Mouse (Mus musculus): ENCODE measurements around the gene Tppp2. TPM values are rescaled to one million over a fixed set of nuclear protein-coding genes. Genes with fewer than 3 reads are reported as not detected.

Tppp2 gene
- total RNA-seq (2015; ENCODE audit: low replicate concordance) (not detected in 2 replicates), total RNA-seq (2017; ENCODE audit: low replicate concordance) (not detected in 2 replicates)

DNA sequence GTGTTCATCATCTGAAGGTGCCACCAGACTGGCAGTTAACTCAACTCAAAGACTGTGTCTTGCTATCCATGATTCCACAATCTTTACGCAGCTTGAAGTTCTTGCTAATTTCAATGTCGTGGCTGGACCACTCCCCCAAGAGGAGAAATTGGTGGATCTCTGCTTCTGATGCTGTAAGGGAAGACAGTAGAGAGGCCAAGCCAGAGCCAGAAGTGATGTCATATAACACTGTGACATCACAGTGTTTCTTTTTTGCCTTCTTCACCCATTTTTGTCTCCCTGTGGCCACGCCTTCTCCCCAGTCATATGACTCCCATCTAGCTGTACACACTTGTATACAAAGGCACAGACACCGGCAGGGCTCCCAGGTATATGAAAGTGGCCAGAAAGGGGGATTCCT is at the start of gene Tppp2:
Gene Tppp2, plus strand, starts transcription at position 301 of the 400 bp plus-strand sequence.
- no peak for ATAC-seq (replicated peaks; ENCODE audit: low FRiP score, poor library complexity, severe bottlenecking)

DNA sequence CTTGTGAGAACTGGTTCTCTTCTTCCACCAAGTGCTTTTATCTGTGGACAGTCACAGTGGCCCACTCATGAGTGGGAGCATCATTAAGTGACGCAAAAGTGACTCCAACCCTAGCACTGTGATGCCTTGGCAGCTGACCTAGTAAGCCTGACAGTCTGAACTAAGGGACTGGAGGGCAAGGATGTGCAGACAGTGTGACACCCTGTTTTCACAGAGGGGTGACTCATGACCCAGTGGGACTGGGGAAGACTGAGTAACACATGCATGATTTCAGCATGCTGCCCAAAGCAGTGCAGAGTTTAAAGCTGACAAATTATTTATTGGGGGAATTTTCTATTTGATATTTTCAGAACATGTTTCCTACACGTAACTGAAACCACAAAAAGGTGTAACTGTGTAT is 47.5 kb upstream of the Tppp2 start:
- no peak for ATAC-seq (replicated peaks; ENCODE audit: low FRiP score, poor library complexity, severe bottlenecking)

DNA sequence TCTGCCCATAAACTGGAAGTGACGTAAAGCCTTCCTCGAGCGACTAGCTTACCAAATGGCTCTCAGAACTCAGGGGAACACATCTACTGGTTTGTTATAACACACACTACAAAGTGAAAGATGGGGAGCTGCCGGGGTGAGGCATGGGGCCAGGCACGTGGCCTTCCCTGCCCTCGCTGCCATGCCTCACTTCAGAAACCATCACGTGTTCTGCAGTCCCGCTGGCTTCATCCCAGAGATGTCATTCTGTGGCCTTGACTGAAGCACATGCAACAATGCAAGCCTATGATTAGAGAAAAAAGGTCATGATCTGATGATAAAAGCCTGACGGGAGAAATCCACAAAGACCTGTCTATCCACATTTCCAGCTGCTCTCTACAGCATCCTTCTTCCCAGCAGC is 46.5 kb upstream of the Tppp2 start:
- no peak for ATAC-seq (replicated peaks; ENCODE audit: low FRiP score, poor library complexity, severe bottlenecking)

DNA sequence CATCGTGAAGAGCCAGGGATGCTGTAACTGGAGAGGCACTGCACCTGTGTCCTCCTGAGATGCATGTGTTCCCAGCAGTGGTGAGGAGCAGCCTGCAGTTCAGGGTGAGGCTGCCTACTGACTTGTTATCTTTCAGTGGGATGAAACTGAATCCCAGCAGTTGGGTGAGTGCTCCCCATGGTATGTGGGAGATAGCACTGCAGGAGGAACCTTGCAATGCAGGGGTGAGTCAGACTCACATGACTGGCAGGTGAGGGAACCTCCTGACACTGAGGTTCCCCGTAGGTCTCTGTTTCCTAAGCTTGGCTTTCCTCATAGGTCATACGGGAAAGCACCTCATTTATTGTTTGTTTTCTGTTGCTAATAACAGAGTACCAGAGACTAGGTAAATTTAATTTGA is 40.7 kb upstream of the Tppp2 start:
- no peak for ATAC-seq (replicated peaks; ENCODE audit: low FRiP score, poor library complexity, severe bottlenecking)

DNA sequence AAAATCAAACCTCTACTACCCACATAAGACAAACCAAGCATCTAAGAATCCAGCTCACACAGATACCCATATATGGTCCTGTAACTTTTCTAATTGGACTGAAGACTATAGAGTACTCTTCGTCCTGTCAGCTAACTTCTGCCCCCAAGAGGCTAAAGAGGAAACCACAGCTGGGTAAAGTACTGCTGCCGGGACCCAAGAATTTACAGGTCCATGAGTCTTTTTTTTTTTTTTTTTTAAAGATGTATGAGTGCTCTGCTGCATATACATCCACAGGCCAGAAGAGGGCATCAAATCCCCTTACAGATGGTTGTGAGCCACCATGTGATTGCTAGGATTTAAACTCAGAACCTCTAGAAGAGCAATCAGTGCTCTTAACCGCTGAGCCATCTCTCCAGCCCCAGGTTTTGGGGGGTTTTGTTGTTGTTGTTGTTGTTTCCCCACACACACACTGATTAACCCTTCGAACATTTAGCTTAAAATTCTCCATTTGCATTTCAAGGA is 34.6 kb upstream of the Tppp2 start:
- ATAC-seq (replicated peaks; ENCODE audit: low FRiP score, poor library complexity, severe bottlenecking) = 0 out of 2 replicates have a peak, but pooled peaks have one; percentile 30

DNA sequence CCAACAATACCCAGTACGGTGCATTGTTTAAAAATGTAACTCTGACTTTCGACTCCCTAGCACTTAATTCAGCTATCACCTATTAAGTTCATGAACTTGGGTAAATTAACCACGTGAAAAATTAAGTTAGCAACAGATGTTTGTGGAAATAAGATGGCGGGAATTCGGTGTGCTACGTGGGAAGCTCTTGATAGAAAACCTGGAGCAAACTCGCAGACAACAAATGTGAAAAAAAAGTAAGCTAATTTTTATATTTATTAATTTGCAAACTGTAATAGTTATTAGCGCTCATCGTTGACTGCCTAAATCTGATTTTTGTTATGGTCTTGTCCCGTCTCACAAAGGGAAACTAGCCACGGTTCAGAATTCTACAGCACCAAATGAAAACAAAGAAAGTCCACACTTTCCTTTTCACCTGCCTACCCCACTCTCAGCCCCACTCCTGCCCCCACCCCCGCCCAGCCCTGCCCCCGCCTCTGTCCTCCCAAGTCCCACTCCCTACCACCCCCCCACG is 34.1 kb upstream of the Tppp2 start:
- ATAC-seq (replicated peaks; ENCODE audit: low FRiP score, poor library complexity, severe bottlenecking) = no peak

DNA sequence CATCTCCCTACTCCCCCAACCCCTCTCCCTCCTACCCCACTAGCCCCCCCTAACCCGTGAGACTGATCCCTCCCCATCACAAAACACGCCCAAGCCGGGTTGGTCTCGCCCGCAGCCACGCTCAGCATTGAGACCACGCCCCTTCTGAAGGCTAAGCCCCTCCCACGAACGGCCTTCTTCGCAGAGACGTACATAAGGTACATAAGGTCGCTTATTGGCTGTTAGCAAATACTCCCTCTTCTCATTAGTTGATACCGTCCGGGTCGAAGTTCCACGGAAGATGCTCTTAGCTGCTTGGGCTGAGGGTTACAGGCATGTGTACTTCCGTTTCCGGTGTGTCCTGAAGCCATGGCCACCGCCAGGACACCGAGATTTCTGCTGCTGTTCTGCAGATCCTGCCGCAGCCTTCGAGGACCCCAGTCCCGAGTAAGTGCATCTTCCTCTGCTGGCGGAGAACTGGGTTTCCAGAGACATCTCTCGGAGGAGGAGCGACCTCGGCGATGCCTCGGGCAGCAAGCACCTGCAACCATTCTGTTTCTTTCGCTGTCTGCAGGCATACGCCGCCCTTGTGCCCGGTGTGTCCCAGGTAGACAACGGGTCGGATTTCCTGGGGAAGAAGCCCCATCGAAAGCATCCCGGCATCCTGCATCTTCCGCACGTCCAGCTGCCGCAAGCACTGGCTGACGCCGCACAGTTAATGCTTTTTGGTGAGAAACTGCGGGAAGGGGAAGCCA is 33.5 kb upstream of the Tppp2 start, which contains the start of gene Mettl17:
Gene Mettl17, plus strand, starts transcription at position 245 of the 734 bp plus-strand sequence.
- peak; percentile 98 for ATAC-seq (replicated peaks; ENCODE audit: low FRiP score, poor library complexity, severe bottlenecking)

DNA sequence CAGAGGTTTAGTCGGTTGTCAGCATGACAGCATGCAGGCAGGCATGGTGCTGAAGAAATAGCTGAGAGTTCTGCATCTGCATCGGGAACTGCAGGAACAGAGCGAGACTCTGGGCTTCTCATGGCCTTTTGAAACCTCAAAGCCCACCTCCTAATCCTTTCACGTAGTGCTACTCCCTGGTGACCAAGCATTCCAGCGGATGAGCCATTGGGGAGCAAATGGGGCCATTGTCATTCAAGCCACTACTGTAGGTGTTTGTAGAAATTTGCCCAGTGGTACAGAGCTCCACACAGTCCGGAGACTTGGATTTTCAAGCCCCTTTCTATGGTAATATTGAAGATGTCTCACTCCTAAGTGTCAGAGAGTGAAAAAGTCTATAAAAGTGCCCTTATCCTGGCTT is 32.2 kb upstream of the Tppp2 start:
- ATAC-seq (replicated peaks; ENCODE audit: low FRiP score, poor library complexity, severe bottlenecking) = no peak

DNA sequence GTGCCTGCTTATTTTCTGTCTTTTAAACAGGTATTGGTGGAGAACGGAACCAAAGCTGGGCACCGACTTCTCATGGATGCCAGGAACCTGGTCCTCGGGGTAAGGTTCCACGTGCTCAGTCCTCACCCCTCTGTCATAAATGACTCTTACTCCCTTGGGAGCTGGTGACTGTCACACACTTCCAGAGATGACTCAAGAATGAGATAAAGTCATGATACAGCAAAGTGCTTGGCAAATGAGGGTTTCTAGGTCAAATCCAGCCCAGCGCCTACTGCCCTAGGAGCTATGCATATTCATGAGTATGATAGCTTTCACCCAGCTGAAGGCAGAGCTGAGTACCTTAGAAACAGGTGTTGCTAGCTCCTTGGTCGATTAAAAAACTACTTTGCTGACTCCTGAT is 28.4 kb upstream of the Tppp2 start:
- no peak for ATAC-seq (replicated peaks; ENCODE audit: low FRiP score, poor library complexity, severe bottlenecking)

DNA sequence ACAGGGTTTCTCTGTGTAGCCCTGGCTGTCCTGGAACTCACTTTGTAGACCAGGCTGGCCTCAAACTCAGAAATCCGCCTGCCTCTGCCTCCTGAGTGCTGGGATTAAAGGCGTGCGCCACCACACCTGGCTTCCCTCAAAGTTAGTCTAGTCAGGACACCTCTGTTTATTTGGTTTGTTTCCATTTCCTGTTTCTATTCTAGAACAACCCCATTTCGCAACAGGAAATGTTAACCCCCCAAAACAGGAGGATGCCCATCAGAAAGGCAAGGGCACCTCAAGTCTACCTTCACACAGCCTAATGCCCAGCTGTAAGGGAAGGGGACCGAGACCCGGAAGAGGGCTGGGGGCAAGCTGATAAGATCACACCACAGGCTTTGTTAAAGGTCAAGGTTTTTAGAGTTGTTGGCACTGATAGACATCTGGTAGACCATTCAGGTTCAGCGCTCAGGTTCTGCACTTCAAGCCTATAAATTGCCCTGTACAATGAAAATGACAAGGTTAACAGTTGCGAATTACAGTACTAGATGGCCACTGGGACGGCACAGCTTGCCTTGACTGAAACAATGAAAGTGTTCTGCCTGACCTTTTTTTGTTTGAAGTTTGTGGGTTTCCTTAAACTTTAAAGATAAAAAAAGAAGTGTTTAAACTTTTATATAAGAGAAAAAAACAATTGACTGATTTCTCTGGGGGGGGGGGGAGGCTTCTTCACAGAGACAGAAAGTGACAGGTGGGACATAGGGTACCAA is 25.9 kb upstream of the Tppp2 start, which contains the start of gene Slc39a2:
Gene Slc39a2, plus strand, starts transcription at position 699 of the 749 bp plus-strand sequence.
- ATAC-seq (replicated peaks; ENCODE audit: low FRiP score, poor library complexity, severe bottlenecking) = no peak

DNA sequence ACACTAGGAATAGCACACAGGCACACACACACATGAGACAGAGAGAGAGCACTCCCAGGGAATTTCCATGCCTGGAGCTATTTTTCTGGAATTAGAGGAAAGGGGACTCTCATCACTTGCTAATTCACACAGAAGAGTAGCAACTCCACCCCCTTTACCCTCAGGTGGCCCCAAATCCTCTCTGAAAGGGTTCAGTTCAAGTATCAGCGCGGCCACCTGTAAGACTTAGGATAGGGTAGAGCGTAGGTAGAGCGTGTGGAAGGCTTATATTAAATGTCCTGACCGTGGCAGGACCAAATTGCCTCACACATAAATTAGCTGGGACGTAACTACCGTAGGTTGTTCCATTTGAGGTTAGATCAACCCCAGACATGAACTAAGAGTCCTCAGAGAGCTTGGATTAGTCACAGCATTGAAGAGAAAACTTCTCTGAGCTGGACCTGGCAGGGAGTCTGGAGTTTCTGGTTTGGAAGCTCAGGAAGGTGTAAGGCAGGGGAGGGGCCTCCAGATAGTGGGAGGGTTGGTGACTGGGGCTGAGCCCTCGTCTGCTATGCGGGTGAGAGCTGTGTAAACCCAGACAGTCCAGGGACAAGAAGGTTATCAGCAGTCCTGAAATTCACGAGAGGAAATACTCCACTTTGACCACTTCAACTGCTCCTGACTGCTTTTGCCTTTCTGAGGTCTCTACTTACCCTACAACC is 25.0 kb upstream of the Tppp2 start:
- ATAC-seq (replicated peaks; ENCODE audit: low FRiP score, poor library complexity, severe bottlenecking) = no peak

DNA sequence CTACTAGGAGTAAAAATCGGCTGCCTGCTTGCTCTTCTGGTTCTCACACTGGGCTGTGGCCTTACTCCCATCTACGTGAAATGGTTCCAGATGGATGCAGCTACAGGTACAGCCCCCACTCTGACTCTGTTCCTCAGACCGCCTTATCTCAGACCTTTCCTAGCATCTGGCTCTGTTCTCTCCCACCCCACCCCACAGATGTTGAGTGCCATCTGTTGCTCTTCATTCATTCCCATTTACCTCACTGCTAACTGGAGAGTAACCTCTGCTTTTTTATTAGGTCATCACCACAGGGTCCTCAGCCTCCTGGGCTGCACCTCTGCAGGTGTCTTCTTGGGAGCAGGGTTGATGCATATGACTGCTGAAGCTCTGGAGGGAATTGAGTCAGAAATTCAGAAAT is 24.4 kb upstream of the Tppp2 start:
- no peak for ATAC-seq (replicated peaks; ENCODE audit: low FRiP score, poor library complexity, severe bottlenecking)

DNA sequence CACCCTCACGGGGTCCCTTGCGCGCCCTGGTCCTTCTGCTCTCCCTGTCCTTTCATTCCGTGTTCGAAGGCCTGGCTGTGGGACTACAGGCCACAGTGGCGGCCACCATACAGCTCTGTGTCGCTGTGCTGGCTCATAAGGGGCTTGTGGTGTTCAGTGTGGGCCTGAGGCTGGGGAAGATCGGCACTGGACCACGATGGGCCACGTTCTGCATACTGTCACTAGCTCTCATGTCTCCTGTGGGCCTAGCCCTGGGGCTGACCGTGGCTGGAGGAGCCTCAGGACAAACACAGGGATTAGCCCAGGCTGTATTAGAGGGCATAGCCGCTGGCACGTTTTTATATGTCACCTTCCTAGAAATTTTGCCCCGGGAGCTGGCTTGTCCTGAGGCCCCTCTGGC is 23.2 kb upstream of the Tppp2 start:
- 0 out of 2 replicates have a peak, but pooled peaks have one; percentile 30 for ATAC-seq (replicated peaks; ENCODE audit: low FRiP score, poor library complexity, severe bottlenecking)

DNA sequence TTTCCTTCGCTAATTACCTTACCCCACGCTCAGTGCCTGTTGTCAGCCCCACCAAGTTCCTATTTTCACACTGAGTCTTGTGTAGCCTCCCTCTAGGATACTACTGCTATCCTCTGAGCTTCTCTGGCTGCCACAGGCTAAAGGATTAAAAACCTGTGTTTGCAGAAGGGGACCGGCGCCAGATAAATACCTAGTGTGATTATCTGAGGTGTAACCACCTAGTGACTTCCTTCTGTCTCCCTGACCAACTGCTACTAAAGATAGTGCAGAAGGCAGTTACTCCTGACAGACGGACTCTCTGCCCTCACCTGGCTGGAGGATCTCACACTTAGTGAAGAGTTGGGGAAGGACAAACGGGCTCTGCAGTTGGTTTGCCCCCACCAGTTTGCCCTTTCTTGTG is 22.2 kb upstream of the Tppp2 start:
- ATAC-seq (replicated peaks; ENCODE audit: low FRiP score, poor library complexity, severe bottlenecking) = no peak

DNA sequence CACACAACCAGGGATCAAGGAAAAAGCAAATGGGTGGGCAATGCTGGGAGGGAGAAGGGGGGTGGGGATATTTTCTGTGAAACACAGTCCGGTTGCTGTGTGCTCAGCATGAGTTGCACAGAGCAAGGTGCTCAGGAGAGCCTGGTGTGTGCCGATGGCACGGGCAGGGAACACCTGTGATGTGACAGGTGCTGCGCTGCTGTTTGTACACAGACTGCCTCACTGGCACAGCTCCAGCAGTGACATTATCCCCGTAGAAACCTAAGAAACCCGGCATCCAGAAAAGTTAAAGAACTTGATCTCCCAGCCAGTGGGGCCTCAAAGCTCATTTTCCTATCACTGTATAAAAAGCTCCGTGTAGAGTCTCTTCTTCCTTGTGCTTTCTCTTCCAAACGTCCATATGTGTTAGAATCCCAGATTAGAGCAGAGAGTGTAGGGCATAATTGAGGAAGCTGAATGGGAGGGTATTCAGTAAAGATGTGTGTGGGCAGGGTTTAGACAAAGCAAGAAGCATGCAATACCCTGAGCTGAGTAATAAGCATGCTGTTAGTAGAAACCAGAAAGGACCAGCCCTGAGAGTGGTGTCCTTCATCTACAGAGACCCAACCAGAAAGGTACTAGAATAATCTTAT is 21.6 kb upstream of the Tppp2 start:
- no peak for ATAC-seq (replicated peaks; ENCODE audit: low FRiP score, poor library complexity, severe bottlenecking)

DNA sequence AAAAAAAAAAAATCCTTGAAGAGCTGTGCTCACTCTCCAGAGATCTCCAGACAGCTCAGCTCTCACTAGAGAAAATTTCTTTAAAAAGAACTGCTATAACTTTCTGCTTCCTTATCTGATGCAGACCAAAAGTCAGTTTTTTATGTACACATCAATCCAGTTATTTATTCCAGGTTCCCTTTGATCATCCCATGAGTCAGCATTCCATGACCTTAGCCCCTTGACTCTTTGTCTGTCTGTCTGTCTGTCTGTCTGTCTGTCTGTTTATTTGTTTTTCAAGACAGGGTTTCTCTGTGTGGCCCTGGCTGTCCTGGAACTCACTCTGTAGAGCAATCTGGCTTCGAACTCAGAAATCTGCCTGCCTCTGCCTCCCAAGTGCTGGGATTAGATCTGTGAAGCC is 18.9 kb upstream of the Tppp2 start:
- ATAC-seq (replicated peaks; ENCODE audit: low FRiP score, poor library complexity, severe bottlenecking) = no peak

DNA sequence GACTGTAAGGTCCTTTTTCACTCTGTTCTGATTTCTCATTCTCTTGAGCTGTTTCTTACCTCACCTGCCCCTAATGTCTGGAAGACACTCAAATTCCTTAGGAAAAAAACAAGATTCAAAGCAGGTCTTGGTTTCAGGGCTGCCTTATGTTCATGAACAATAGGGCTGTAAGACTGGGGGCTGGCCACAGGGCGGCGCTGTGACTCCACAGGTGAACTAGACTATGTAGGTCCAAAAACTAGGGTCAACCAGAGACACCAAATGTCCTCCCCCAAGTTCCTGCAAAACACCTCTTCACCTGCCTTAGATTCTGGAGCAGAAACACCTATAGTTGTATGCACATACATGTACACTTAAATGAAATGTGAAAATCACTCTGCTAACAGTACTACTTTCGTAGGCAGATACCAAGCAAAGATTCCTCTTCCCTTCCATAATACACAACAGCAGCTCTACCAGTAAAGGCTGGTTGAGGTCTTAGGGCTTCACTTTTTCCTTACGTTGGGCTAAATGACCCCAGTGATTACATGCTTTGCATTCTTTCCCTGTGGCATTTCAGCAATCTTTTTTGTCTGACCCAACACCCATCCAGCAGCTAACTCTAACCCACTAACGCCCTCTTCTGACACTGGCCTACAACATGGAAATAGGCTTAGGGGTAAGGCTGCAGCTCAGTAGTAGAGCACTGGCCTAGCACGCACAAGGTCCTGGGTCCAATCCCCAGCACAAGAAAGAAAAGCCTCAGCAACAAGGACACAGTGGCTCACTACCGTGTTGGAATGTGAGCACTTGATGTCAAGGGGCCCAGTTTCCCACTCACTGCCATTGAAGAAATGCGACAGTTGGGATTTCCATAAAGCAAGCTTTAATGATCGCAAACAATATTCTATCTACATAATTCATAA is 15.2 kb upstream of the Tppp2 start:
- no peak; the same call in 1 of the 2 replicates for ATAC-seq (replicated peaks; ENCODE audit: low FRiP score, poor library complexity, severe bottlenecking)

DNA sequence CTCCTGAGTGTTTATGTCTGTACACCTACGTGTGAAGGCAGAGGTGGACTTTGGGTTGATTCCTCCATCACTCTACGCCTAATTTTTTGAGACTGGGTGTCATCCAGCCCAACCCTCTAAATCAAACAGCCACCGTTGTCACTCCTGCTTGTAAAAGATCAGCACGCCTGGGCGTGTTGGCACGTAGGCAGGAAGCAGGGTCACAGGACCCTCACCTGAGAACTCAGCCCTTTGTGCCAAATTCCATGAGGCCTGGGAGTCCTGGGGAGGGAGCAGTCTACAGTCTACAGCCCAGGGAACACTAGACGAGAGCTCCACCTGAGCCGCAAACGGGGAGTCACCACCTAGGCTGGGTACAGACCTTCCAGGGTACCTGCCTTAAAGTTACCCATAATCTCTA is 14.4 kb upstream of the Tppp2 start:
- no peak for ATAC-seq (replicated peaks; ENCODE audit: low FRiP score, poor library complexity, severe bottlenecking)

DNA sequence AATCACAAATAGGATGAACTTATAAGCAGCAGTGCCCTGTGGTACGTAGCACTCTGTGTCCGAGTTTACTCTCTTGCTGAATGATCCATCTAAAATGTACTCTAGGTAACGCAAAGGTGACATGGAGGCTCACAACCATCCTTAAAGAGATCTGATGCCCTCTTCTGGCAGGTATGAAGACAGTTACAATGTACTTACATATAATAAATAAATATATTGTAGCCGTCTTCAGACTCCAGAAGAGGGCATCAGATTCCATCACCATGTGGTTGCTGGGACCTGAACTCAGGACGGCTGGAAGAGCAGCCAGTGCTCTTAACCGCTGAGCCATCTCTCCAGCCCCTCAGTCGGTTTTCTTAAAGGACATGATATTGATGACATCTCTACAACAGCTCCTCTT is 13.5 kb upstream of the Tppp2 start:
- ATAC-seq (replicated peaks; ENCODE audit: low FRiP score, poor library complexity, severe bottlenecking) = no peak
